Mouse (Mus musculus) heart, adult 2 months (tissue): ENCODE data around the gene Cavin4.

Source experiments
- CTCF ChIP-seq: fragments of 200-600 bp; IDR thresholded peaks from 2 replicates; pipeline ENCODE4 v1.8.1; 2022; ENCODE audit warnings: antibody characterized with exemption, mild to moderate bottlenecking, moderate library complexity
- EP300 ChIP-seq: fragments of 200-500 bp; IDR thresholded peaks from 2 replicates; pipeline ENCODE4 v1.6.1; 2011; ENCODE audit warnings: low read depth, low read length, control low read depth; ENCODE audit not compliant: insufficient read depth

DNA sequence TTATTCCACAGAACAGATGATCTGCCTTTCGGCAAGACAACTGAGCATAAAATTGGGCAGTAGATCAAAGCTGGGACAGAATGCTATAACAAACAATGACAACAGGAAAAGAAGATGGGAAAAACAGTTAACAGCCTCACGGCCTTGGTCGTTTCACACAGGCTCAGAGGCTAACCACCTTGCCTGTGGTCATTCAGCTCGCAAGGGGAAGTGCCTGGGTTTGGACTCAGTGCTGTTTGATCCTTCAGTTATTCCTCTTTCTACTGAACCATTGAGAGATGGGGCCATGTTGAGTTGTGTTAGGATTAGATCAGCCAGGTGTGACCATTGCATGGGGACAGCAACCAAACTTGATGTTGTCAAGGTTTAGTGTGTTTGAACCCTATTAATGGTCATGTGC, 3.2 kb upstream of the Cavin4 start:
- no peak for TF ChIP-seq CTCF
- no peak for TF ChIP-seq EP300
